Mouse (Mus musculus): ENCODE results near the gene Ceacam10. TPM values are rescaled to one million over a fixed set of nuclear protein-coding genes. Genes with fewer than 3 reads are reported as not detected.

Ceacam10 gene
- polyA plus RNA-seq, 1 experiment from 2014 or later: 0.73 TPM

- no peak for ATAC-seq
- Histone ChIP-seq H3K4me3 (ENCODE audit: low read depth, low read length) (no peak overlapping the region), H3K36me3 (ENCODE audit: insufficient read depth, low read length) (no peaks in the 10 kb centered on the region), H3K27me3 (replicated peaks; ENCODE audit: insufficient read depth, low read length) (no peaks in the 10 kb centered on the region), H3K9ac (replicated peaks; ENCODE audit: low read depth) (no peak overlapping the region), H3K27ac (ENCODE audit: low read length) (no peak overlapping the region), H3K4me2 (replicated peaks; ENCODE audit: low read depth, low read length) (no peak overlapping the region), H3K4me1 (ENCODE audit: insufficient read depth, low read depth, low read length) (no peaks in the 10 kb centered on the region), H3K9me3 (ENCODE audit: low read length) (no peaks in the 10 kb centered on the region)
- WGBS: 47% methylated on average over 7 of the region's 7 CpGs
- DNase-seq (ENCODE audit: low spot score): no peak
- TF ChIP-seq EP300 (IDR thresholded peaks at IDR 0.05): no peak
- TF ChIP-seq CTCF (IDR thresholded peaks at IDR 0.05): no peak
Measured at GRCm38 (mm10) chr7:24802149-24802767, 25.3 kb downstream of the Ceacam10 start.

GRCm38 (mm10) chr7:24804826-24805225 is 27.8 kb downstream of the Ceacam10 start:
- H3K36me3 ChIP-seq (ENCODE audit: insufficient read depth, low read length): no peaks in the 10 kb centered on the region
- ATAC-seq (no peak), DNase-seq (ENCODE audit: low spot score) (peak; percentile 22)
- H3K4me1 ChIP-seq (ENCODE audit: insufficient read depth, low read depth, low read length): no peaks in the 10 kb centered on the region
- TF ChIP-seq EP300 (IDR thresholded peaks at IDR 0.05) (no peak), CTCF (IDR thresholded peaks at IDR 0.05) (no peak)
- no peaks in the 10 kb centered on the region for H3K27me3 ChIP-seq (replicated peaks; ENCODE audit: insufficient read depth, low read length)
- H3K4me2 ChIP-seq (replicated peaks; ENCODE audit: low read depth, low read length): no peak overlapping the region
- no peaks in the 10 kb centered on the region for H3K9me3 ChIP-seq (ENCODE audit: low read length)
- 29% methylated on average over 6 of the region's 6 CpGs for WGBS
- H3K27ac ChIP-seq (ENCODE audit: low read length): no peak overlapping the region
- no peak overlapping the region for H3K9ac ChIP-seq (replicated peaks; ENCODE audit: low read depth)
- H3K4me3 ChIP-seq (ENCODE audit: low read depth, low read length): no peak overlapping the region

GRCm38 (mm10) chr7:24809041-24809440 is 32.0 kb downstream of the Ceacam10 start:
- 32% methylated on average over 2 of the region's 2 CpGs for WGBS
- no peaks in the 10 kb centered on the region for H3K9me3 ChIP-seq (ENCODE audit: low read length)
- no peak overlapping the region for H3K4me3 ChIP-seq (ENCODE audit: low read depth, low read length)
- H3K4me1 ChIP-seq (ENCODE audit: insufficient read depth, low read depth, low read length): no peaks in the 10 kb centered on the region
- no peak overlapping the region for H3K4me2 ChIP-seq (replicated peaks; ENCODE audit: low read depth, low read length)
- TF ChIP-seq CTCF (IDR thresholded peaks at IDR 0.05) (no peak), EP300 (IDR thresholded peaks at IDR 0.05) (no peak)
- no peak overlapping the region for H3K9ac ChIP-seq (replicated peaks; ENCODE audit: low read depth)
- no peak overlapping the region for H3K27ac ChIP-seq (ENCODE audit: low read length)
- no peaks in the 10 kb centered on the region for H3K36me3 ChIP-seq (ENCODE audit: insufficient read depth, low read length)
- no peaks in the 10 kb centered on the region for H3K27me3 ChIP-seq (replicated peaks; ENCODE audit: insufficient read depth, low read length)
- DNase-seq (ENCODE audit: low spot score) (no peak), ATAC-seq (no peak)

DNA sequence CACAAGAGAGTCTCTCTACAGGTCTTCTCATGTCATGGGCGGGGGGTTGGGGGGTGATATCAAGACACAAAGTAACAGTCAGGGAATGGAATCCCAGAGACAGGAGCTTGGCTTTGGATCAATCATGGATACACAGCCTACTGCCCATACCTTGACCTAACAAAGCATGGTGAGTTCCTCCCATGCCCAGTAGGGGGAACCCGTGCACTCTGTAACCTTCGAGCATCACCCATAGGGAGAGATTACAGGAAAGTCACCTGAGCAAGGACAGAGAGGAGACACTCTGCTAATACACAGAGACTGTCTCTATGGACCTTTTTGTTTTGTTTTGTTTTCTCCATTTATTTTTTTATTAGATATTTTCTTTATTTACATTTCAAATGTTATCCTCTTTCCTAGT is 40.5 kb downstream of the Ceacam10 start:
- peak; percentile 73 for DNase-seq (ENCODE audit: low spot score)

DNA sequence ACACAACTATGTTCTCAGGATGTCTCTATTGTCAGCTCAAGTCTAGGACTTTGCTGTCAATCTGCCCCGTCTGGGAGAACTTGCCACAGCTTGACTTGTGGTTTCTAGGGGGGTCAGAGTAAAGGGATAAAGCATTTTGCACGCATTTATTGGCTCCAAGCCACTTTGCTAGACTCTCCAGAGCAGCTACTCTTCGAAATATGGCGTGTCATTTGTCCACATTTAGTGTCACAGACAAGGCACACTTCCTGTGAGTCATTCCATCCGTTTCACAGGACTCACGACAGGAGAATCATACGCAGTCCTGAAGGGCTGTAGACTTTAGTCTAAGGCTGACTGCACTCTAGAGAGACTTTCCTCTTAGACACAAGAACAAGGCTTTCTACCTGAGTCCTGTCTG is 47.4 kb downstream of the Ceacam10 start:
- 48% methylated on average over 7 of the region's 7 CpGs for WGBS
- TF ChIP-seq EP300 (IDR thresholded peaks at IDR 0.05) (no peak), CTCF (IDR thresholded peaks at IDR 0.05) (no peak)
- no peak for ATAC-seq

More for the DNA sequence above, 40.5 kb downstream of the Ceacam10 start:
- no peak overlapping the region for H3K9ac ChIP-seq (replicated peaks; ENCODE audit: low read depth)
- H3K4me3 ChIP-seq (ENCODE audit: low read depth, low read length): no peak overlapping the region
- H3K4me1 ChIP-seq (ENCODE audit: insufficient read depth, low read depth, low read length): no peaks in the 10 kb centered on the region
- H3K27me3 ChIP-seq (replicated peaks; ENCODE audit: insufficient read depth, low read length): no peaks in the 10 kb centered on the region
- peak; percentile 87 for TF ChIP-seq CTCF (IDR thresholded peaks at IDR 0.05)
- no peak for TF ChIP-seq EP300 (IDR thresholded peaks at IDR 0.05)
- ATAC-seq: 0 out of 2 replicates have a peak, but pooled peaks have one; percentile 50
- H3K9me3 ChIP-seq (ENCODE audit: low read length): no peaks in the 10 kb centered on the region
- 0% methylated on average over 3 of the region's 3 CpGs for WGBS
- H3K27ac ChIP-seq (ENCODE audit: low read length): no peak overlapping the region
- no peak overlapping the region for H3K4me2 ChIP-seq (replicated peaks; ENCODE audit: low read depth, low read length)
- no peaks in the 10 kb centered on the region for H3K36me3 ChIP-seq (ENCODE audit: insufficient read depth, low read length)

GRCm38 (mm10) chr7:24827181-24827580 is 50.2 kb downstream of the Ceacam10 start:
- H3K27me3 ChIP-seq (replicated peaks; ENCODE audit: insufficient read depth, low read length): no peaks in the 10 kb centered on the region
- WGBS: 93% methylated on average over 4 of the region's 4 CpGs
- no peak for ATAC-seq
- H3K9ac ChIP-seq (replicated peaks; ENCODE audit: low read depth): no peak overlapping the region
- no peak overlapping the region for H3K4me2 ChIP-seq (replicated peaks; ENCODE audit: low read depth, low read length)
- no peaks in the 10 kb centered on the region for H3K4me1 ChIP-seq (ENCODE audit: insufficient read depth, low read depth, low read length)
- no peak overlapping the region for H3K27ac ChIP-seq (ENCODE audit: low read length)
- DNase-seq (ENCODE audit: low spot score): no peak
- TF ChIP-seq CTCF (IDR thresholded peaks at IDR 0.05) (no peak), EP300 (IDR thresholded peaks at IDR 0.05) (no peak)
- H3K36me3 ChIP-seq (ENCODE audit: insufficient read depth, low read length): no peaks in the 10 kb centered on the region
- H3K9me3 ChIP-seq (ENCODE audit: low read length): no peaks in the 10 kb centered on the region
- no peak overlapping the region for H3K4me3 ChIP-seq (ENCODE audit: low read depth, low read length)

More for the DNA sequence above, 47.4 kb downstream of the Ceacam10 start:
- DNase-seq (ENCODE audit: low spot score): no peak
- Histone ChIP-seq H3K9ac (replicated peaks; ENCODE audit: low read depth) (no peak overlapping the region), H3K4me1 (ENCODE audit: insufficient read depth, low read depth, low read length) (no peaks in the 10 kb centered on the region), H3K4me3 (ENCODE audit: low read depth, low read length) (no peak overlapping the region), H3K9me3 (ENCODE audit: low read length) (no peaks in the 10 kb centered on the region), H3K36me3 (ENCODE audit: insufficient read depth, low read length) (no peaks in the 10 kb centered on the region), H3K27ac (ENCODE audit: low read length) (no peak overlapping the region), H3K27me3 (replicated peaks; ENCODE audit: insufficient read depth, low read length) (no peaks in the 10 kb centered on the region), H3K4me2 (replicated peaks; ENCODE audit: low read depth, low read length) (no peak overlapping the region)

Other genes with a start within 250 kb of the Ceacam10 start
- gene Irgq, start 246.5 kb upstream of the Ceacam10 start, polyA plus RNA-seq (2015; fragmentation: Nextera tagmentation; extraction: Ambion mirVana): 3.5 and 4.0 TPM in 2 replicates
- 0.19 and 0.39 TPM in 2 replicates for gene Pinlyp, start 231.1 kb upstream of the Ceacam10 start, polyA plus RNA-seq (2015; fragmentation: Nextera tagmentation; extraction: Ambion mirVana)
- 35.4 and 37.0 TPM in 2 replicates for gene Xrcc1, start 230.9 kb upstream of the Ceacam10 start, polyA plus RNA-seq (2015; fragmentation: Nextera tagmentation; extraction: Ambion mirVana)
- 13.4 and 14.5 TPM in 2 replicates for gene Ethe1, start 189.7 kb upstream of the Ceacam10 start, polyA plus RNA-seq (2015; fragmentation: Nextera tagmentation; extraction: Ambion mirVana)
- 1.5 TPM in 2 replicates for gene Zfp575, start 189.6 kb upstream of the Ceacam10 start, polyA plus RNA-seq (2015; fragmentation: Nextera tagmentation; extraction: Ambion mirVana)
- 0.33 and 0.42 TPM in 2 replicates for gene Phldb3, start 166.4 kb upstream of the Ceacam10 start, polyA plus RNA-seq (2015; fragmentation: Nextera tagmentation; extraction: Ambion mirVana)
- not detected in 2 replicates for gene Lypd3, start 140.7 kb upstream of the Ceacam10 start, polyA plus RNA-seq (2015; fragmentation: Nextera tagmentation; extraction: Ambion mirVana)
- gene Tex101, start 100.5 kb upstream of the Ceacam10 start, polyA plus RNA-seq (2015; fragmentation: Nextera tagmentation; extraction: Ambion mirVana): not detected in 2 replicates
- not detected in 2 replicates for gene BC049730, start 68.0 kb upstream of the Ceacam10 start, polyA plus RNA-seq (2015; fragmentation: Nextera tagmentation; extraction: Ambion mirVana)
- not detected in 2 replicates for gene Gm4763, start 50.3 kb upstream of the Ceacam10 start, polyA plus RNA-seq (2015; fragmentation: Nextera tagmentation; extraction: Ambion mirVana)
- 3.5 and 4.1 TPM in 2 replicates for gene Cd177, start 16.9 kb upstream of the Ceacam10 start, polyA plus RNA-seq (2015; fragmentation: Nextera tagmentation; extraction: Ambion mirVana)
- gene Gm9844, start 85.0 kb downstream of the Ceacam10 start, polyA plus RNA-seq (2015; fragmentation: Nextera tagmentation; extraction: Ambion mirVana): 13.3 and 13.8 TPM in 2 replicates
- not detected in 2 replicates for gene Lypd4, start 92.7 kb downstream of the Ceacam10 start, polyA plus RNA-seq (2015; fragmentation: Nextera tagmentation; extraction: Ambion mirVana)
- not detected in 2 replicates for gene Dmrtc2, start 92.9 kb downstream of the Ceacam10 start, polyA plus RNA-seq (2015; fragmentation: Nextera tagmentation; extraction: Ambion mirVana)
- gene Rps19, start 107.2 kb downstream of the Ceacam10 start, polyA plus RNA-seq (2015; fragmentation: Nextera tagmentation; extraction: Ambion mirVana): 2,947 and 3,302 TPM in 2 replicates
- 3.2 and 4.3 TPM in 2 replicates for gene Cd79a, start 120.2 kb downstream of the Ceacam10 start, polyA plus RNA-seq (2015; fragmentation: Nextera tagmentation; extraction: Ambion mirVana)
- gene Arhgef1, start 125.7 kb downstream of the Ceacam10 start, polyA plus RNA-seq (2015; fragmentation: Nextera tagmentation; extraction: Ambion mirVana): 123 and 143 TPM in 2 replicates
- not detected in 2 replicates for gene Gm4881, start 167.3 kb downstream of the Ceacam10 start, polyA plus RNA-seq (2015; fragmentation: Nextera tagmentation; extraction: Ambion mirVana)
- 488 and 561 TPM in 2 replicates for gene Rabac1, start 195.5 kb downstream of the Ceacam10 start, polyA plus RNA-seq (2015; fragmentation: Nextera tagmentation; extraction: Ambion mirVana)
- gene Atp1a3, start 228.8 kb downstream of the Ceacam10 start, polyA plus RNA-seq (2015; fragmentation: Nextera tagmentation; extraction: Ambion mirVana): 0.57 and 0.73 TPM in 2 replicates

All from lung, postnatal 0 days (tissue).